Mouse (Mus musculus) hematopoietic stem cell, adult 5-6 weeks (primary cell): ENCODE measurements at regions not wholly inside any gene's neighbourhood (a gene's known extent, or its start where the extent isn't known, plus 50 kb on each side); places are given as distances from the start of the nearest gene placed in this dataset.
A peak's percentile ranks its signal among the peaks of the same experiment; 100 is the strongest.

Experiments used
- ATAC-seq, 2 experiments: fragments of 125-278 bp in 1 of 2; replicated peaks in 1 of 2; 2 replicates each; pipeline ENCODE4 v1.8.0; 2016 to 2017; ENCODE audit warnings: inconsistent platforms in 2 of 2, mild to moderate bottlenecking in 2 of 2, moderate number of reproducible peaks in 2 of 2, low read depth in 1 of 2, moderate TSS enrichment in 1 of 2; ENCODE audit not compliant: low FRiP score in 2 of 2, poor library complexity in 2 of 2, severe bottlenecking in 2 of 2, insufficient read depth in 1 of 2, low TSS enrichment in 1 of 2

GRCm38 (mm10) chr16:92239812-92240211, 52.4 kb upstream of the Kcne2 start:
- 0 out of 4 replicates have a peak, but pooled peaks of 1 of the 2 experiments have one; percentile 32 for ATAC-seq

- no peak for ATAC-seq
Measured at GRCm38 (mm10) chr16:92241989-92242644, 50.1 kb upstream of the Kcne2 start.
